Mouse (Mus musculus) spleen, adult 18-20 months (tissue): ENCODE measurements at regions not wholly inside any gene's neighbourhood (a gene's known extent, or its start where the extent isn't known, plus 50 kb on each side); places are given as distances from the start of the nearest gene placed in this dataset.

Experiments
- DNase-seq, 2 experiments: peaks; one replicate each; pipeline ENCODE4 v3.0.0; 2022; ENCODE audit warnings: mixed read lengths in 2 of 2

DNA sequence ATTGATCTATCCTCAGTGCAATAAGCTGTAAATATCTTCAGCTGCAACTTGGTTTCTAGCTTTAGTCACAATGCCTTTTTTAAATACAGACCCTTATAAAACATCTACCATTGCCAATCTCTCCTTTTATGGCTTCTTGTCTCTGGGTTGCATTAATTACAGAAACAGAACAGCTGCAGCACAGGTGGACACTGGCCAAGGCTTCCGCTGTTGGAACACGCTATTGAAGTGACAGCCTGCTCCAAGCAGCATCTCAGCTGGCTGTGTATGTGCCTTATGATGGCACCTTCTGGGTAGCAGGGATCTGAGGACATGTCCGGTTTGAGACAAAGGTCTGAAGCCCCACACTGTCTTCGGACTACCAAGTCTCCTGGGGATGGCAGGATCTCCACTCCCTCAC lies 207.1 kb upstream of the Plpp4 start:
- no peak for DNase-seq

GRCm38 (mm10) chr7:129050675-129051074 lies 206.2 kb upstream of the Plpp4 start:
- DNase-seq, result no peak

- DNase-seq, result no peak
These were observed 189.9 kb upstream of the Plpp4 start for GRCm38 (mm10) chr7:129066891-129067290.

DNA sequence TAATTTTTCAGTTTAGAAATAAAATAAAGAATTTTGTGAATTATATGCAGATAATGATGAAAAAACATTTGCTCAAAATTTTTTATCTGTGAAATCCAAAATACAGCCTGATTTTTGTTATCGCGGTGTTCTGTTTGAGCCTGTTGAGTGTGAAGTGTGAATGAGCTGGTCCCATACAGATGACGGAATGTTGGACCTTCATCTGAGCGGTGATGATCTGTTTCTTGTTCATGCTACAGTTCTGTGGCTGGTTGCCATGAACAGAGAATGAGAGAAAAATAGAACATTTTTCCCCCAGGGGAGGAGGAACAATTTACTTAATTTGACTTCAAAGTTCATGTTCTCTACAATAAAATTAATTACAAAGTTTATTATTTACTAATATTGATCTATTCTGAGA lies 188.7 kb upstream of the Plpp4 start:
- DNase-seq, result no peak

DNA sequence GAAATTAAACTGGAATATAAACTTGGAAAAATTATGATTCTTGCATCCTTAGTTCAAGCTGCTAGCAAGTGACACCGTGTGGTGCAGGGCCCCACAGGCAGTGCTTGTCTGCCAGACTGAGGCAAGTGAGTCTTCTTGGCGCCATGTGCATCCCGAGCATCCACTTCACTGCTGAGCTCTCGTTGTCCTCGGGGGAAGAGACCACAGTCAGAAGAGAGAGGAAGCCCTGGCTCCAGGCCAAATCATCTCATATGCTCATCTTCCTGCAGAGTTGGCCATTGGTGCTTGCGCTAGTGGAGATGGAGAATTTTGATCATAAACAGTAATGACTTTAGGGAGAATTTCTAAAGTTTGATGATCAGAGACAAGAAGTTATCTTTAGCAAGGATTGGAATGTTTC lies 177.0 kb upstream of the Plpp4 start:
- DNase-seq, result no peak

- no peak for DNase-seq
These were observed 165.4 kb upstream of the Plpp4 start for GRCm38 (mm10) chr7:129091441-129091840.

GRCm38 (mm10) chr7:129096374-129097069 lies 160.3 kb upstream of the Plpp4 start:
- DNase-seq, result no peak

DNA sequence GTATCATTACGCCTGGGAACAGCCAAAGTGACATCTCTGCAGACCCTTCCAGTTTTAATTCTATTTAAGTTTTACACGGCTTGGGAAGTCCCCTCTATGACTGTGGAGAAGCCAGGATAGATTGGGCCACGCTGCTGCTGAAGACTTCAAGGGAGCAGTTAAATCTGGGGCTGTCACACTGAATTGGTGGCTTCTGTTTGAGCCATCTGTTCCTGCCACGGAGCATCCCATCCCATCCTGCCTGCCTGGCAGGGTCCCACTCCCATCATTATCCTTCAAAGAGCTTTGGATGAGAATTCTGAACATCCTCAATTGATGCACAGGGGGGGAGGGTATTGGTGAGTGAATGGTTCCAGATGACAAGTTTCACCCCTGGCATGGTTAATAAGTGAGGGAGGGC lies 154.4 kb upstream of the Plpp4 start:
- no peak for DNase-seq

GRCm38 (mm10) chr7:129134176-129134575 lies 122.7 kb upstream of the Plpp4 start:
- DNase-seq, result no peak

DNA sequence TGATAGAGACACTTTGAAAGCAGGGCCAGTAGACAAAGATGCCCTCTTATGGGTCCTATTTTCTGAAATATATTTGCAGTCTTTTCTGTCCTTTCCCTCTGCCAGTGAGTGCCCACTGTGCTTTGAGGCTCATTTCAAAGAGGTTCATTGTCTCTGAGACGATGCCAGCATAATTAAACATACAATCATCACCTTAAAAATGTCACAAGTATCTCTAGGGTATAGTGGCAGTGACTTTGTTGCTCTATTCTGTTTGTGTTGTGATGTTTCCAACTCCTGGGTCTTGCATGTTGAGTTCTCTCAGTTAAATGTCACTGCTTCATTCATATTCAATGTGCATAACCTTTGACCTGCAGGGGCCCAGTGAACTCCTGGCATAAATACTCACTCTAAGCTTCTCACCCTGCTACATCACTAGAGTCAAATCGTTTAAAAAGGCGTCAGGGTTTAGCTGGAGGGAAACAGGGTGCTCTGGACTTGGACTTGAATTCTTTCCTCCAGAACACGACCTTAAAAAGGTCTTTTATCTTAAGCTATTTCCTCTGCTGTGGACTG lies 122.1 kb upstream of the Plpp4 start:
- no peak for DNase-seq

DNA sequence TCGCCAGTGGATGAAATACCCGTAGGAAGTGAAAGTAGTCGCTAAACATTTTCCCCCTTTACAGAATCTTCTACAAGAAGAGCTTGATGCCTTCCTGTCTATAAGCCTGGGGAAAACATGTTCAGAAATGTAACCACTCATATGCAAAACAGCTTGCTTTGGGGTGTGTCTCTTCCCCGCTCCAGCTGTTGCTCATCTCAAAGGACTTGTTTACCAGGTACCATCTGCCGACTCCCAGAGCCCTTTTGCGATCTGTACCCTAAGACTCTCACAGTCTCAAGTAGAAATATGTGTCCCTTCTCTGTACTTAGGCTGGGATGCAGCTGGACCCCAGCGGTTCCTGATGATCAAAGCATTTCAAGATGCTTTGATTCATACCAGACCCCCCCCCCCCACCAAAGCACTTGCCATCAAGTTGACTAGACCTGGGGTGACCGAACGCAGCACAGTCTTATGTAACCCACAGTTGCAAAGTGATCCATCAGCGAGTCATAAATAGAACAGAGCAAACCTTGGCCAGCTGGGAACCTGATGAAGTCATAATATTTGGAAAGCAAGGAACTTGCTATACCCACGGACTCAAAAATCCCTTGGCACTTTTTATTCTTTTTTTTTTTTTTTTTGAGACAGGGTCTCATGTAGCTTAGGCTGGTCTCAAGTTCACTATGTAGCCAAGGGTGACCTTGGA lies 119.4 kb upstream of the Plpp4 start:
- DNase-seq, result no peak

GRCm38 (mm10) chr7:129141942-129142598 lies 114.8 kb upstream of the Plpp4 start:
- DNase-seq, result no peak

DNA sequence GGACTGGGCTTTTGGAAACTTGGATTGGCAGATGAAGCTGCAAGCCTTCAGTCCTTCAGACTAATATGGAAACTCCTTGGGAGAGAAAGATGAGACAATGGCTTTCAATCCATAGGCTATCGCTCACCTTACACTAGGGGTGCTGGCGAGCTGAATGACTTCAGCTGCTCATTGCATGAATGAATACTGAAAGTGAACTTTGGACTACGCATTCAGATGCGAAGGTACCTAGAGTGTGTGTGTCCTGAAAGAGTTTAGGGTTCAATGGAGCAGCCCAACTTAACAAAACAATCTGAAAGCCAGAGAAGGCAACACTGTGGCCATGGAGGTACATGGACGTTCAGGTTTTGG lies 114.3 kb upstream of the Plpp4 start:
- DNase-seq, result no peak

GRCm38 (mm10) chr7:129155577-129155976 lies 101.3 kb upstream of the Plpp4 start:
- DNase-seq, result no peak

- DNase-seq, result no peak
These were observed 86.9 kb upstream of the Plpp4 start for GRCm38 (mm10) chr7:129169971-129170370.

DNA sequence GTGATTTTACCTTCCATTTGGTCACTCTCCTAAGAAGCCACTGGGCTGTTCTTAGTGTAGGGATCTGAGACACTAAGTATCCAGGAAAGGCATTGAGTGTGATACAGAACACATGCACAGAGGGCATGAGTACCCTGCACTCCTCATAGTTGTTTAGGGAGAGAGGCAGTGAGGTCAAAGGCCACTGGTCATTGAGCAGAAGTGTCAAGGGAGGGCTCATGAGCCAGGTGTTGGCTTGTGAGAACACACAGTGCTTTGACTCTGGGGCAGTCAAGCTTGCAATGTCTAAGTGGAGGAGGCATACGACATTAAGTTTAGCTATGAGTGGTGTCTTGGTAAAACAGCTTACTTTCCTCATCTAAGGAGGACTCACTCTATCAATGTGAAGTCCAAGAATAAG lies 65.9 kb upstream of the Plpp4 start:
- no peak for DNase-seq

DNA sequence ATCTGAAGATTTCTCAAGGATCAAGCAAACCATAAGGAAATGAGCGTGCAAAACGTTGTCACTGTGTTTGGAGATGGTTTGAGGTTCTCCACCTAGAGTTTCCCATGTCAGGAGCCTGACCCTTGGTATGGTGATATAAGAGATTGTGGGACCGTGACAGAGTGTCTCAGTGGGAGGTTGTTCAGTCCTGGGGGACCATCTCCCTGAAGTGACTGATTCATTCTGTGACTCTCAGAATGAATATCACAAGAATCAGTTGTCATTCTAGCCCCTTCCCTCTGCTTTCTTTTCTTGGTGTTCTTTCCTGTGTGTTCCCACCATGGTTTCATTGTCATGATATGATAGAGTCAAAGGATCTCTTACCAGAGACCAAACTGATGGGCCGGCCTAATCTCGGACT lies 49.8 kb upstream of the Plpp4 start:
- no peak for DNase-seq
